Mouse (Mus musculus): ENCODE data around the gene 0610010K14Rik. TPM values are rescaled to one million over a fixed set of nuclear protein-coding genes. Genes with fewer than 3 reads are reported as not detected.

Gene 0610010K14Rik
- total and polyA plus RNA-seq, 2 experiments = 6.5 to 34.0 TPM

DNA sequence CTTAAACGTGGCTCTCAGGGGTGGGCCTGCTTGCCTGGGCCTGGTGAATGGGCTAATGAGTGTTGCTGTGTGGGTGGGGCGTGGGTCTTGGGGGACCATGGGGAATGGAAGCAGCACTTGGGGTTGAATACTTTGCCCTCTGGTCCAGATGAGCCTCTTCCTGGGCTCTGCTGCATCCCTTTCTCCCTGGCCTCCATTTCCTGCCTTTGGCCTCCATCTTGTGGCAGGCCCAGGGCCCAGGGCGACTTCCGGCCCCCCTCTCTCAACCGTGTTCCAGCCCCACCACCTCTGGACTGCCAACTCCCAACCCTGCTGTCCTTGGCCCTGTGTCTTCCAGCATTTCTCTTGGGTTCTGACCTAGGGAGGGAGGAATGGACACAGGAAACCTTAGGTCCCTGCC, 3.7 kb downstream of the 0610010K14Rik start:
- no peak for TF ChIP-seq CTCF (IDR thresholded peaks at IDR 0.05; ENCODE audit: low read depth, low read length)
- no peak for TF ChIP-seq POLR2A (IDR thresholded peaks at IDR 0.05; ENCODE audit: extremely low read depth, insufficient read depth, low read length)
- WGBS = 64% methylated on average over 5 of the region's 5 CpGs
- no peaks in the 10 kb centered on the region for H3K36me3 ChIP-seq (ENCODE audit: control insufficient read depth, insufficient read depth, low read length)
- DNase-seq (ENCODE audit: extremely low read depth, low read depth, low spot score) = no peak
- no peak overlapping the region for H3K9ac ChIP-seq (ENCODE audit: low read depth, low read length)
- no peaks in the 10 kb centered on the region; the same call in 1 of the 2 replicates for H3K79me2 ChIP-seq (ENCODE audit: control insufficient read depth, insufficient read depth, low read length)
- H3K27ac ChIP-seq (replicated peaks; ENCODE audit: insufficient read depth, low read depth, low read length) = no peak overlapping the region
- peaks cover 7% of the 10 kb centered on the region for H3K4me1 ChIP-seq (ENCODE audit: control insufficient read depth, insufficient read depth, low read length)
- H3K27me3 ChIP-seq (ENCODE audit: control insufficient read depth, insufficient read depth, low read length) = no peaks in the 10 kb centered on the region
- no peak overlapping the region for H3K4me3 ChIP-seq (ENCODE audit: insufficient read depth, low read depth, low read length)

DNA sequence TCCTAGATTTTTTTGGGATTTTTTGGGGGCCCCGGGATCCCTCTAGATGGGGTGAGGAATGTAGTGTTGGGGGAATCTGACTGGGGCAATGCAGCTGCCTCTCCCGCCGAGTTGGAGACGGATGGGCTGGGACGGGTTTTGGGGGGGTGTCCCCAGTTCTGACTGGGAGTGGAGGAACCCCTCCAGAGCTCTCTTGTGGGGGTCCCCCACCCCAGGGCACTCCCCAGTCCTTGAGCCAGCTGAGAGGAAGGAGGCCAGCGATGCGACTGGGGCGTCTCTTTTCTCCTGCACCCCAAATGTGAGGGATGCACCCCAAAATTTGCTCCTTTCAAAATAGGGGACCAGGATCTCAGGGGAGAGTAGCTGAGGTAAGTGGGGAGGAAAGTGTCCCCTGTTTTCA, 4.7 kb downstream of the 0610010K14Rik start:
- no peaks in the 10 kb centered on the region for H3K27me3 ChIP-seq (ENCODE audit: control insufficient read depth, insufficient read depth, low read length)
- TF ChIP-seq POLR2A (IDR thresholded peaks at IDR 0.05; ENCODE audit: extremely low read depth, insufficient read depth, low read length) (no peak), CTCF (IDR thresholded peaks at IDR 0.05; ENCODE audit: low read depth, low read length) (no peak)
- H3K79me2 ChIP-seq (ENCODE audit: control insufficient read depth, insufficient read depth, low read length) = no peaks in the 10 kb centered on the region
- DNase-seq (ENCODE audit: extremely low read depth, low read depth, low spot score) = no peak
- 39% methylated on average over 8 of the region's 8 CpGs for WGBS
- peak overlapping the region; percentile 21 for H3K4me3 ChIP-seq (ENCODE audit: insufficient read depth, low read depth, low read length)
- H3K9ac ChIP-seq (ENCODE audit: low read depth, low read length) = peak overlapping the region; percentile 69; the same call in 1 of the 2 replicates
- H3K27ac ChIP-seq (replicated peaks; ENCODE audit: insufficient read depth, low read depth, low read length) = no peak overlapping the region; the same call in 1 of the 2 replicates
- no peaks in the 10 kb centered on the region for H3K36me3 ChIP-seq (ENCODE audit: control insufficient read depth, insufficient read depth, low read length)
- H3K4me1 ChIP-seq (ENCODE audit: control insufficient read depth, insufficient read depth, low read length) = peaks cover 4% of the 10 kb centered on the region; the same call in 1 of the 2 replicates

DNA sequence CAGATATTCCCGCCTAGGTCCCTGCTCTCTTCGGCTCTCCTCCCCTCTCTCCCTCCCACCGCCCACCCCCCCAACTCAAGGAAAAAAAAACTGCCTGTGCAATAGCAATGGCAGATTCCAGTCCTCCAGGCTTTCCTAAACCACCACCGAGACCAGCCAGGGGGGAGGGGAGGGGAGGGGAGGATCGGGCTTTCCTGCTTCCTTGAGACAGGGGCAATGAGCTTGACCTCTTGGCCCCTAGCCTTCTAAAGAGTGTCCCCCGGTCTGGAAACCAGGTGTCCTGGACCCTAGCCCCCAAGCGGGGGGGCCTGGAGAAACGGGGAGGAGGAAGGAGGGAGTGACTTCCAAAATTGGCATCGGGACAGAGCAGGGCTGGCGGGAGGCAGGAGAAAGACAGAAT, 5.2 kb downstream of the 0610010K14Rik start:
- Histone ChIP-seq H3K27me3 (ENCODE audit: control insufficient read depth, insufficient read depth, low read length) (no peaks in the 10 kb centered on the region), H3K79me2 (ENCODE audit: control insufficient read depth, insufficient read depth, low read length) (no peaks in the 10 kb centered on the region), H3K4me1 (ENCODE audit: control insufficient read depth, insufficient read depth, low read length) (peaks cover 4% of the 10 kb centered on the region), H3K9ac (ENCODE audit: low read depth, low read length) (peak overlapping the region; percentile 69), H3K36me3 (ENCODE audit: control insufficient read depth, insufficient read depth, low read length) (no peaks in the 10 kb centered on the region), H3K4me3 (ENCODE audit: insufficient read depth, low read depth, low read length) (peak overlapping the region; percentile 67), H3K27ac (replicated peaks; ENCODE audit: insufficient read depth, low read depth, low read length) (peak overlapping the region; percentile 50)
- TF ChIP-seq CTCF (IDR thresholded peaks at IDR 0.05; ENCODE audit: low read depth, low read length) (no peak), POLR2A (IDR thresholded peaks at IDR 0.05; ENCODE audit: extremely low read depth, insufficient read depth, low read length) (no peak)
- 14% methylated on average over 10 of the region's 10 CpGs for WGBS
- no peak for DNase-seq (ENCODE audit: extremely low read depth, low read depth, low spot score)

DNA sequence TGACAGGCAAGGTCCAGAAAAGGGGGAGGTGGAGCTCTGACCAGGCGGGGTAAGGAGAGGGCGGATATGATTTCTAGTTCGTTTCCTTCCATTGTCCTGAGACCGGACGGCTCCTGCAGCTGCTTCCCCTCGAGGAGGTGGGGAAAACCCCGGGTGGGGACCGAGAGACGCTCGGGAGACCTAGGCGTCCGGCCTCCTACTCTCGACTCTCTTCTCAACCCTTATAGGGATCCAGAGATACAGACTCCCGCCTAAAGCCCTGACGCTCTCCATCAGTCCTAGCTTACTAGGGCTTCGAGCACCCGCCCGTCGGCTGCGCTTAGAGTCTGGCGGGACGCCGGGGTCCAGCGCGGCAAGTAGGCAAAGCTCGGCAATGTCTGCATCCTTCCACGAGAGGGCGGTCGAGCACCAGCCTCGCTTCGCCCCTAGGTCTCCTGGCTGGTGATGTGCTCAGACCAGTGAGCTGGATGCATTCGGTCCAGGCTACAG, 7.4 kb downstream of the 0610010K14Rik start:
- no peaks in the 10 kb centered on the region; the same call in 1 of the 2 replicates for H3K4me1 ChIP-seq (ENCODE audit: control insufficient read depth, insufficient read depth, low read length)
- H3K9ac ChIP-seq (ENCODE audit: low read depth, low read length) = no peak overlapping the region
- peak overlapping the region; percentile 30; the same call in 1 of the 2 replicates for H3K4me3 ChIP-seq (ENCODE audit: insufficient read depth, low read depth, low read length)
- H3K36me3 ChIP-seq (ENCODE audit: control insufficient read depth, insufficient read depth, low read length) = no peaks in the 10 kb centered on the region
- DNase-seq (ENCODE audit: extremely low read depth, low read depth, low spot score) = peak; percentile 33
- H3K79me2 ChIP-seq (ENCODE audit: control insufficient read depth, insufficient read depth, low read length) = no peaks in the 10 kb centered on the region
- no peaks in the 10 kb centered on the region for H3K27me3 ChIP-seq (ENCODE audit: control insufficient read depth, insufficient read depth, low read length)
- peak overlapping the region; percentile 18; the same call in 1 of the 2 replicates for H3K27ac ChIP-seq (replicated peaks; ENCODE audit: insufficient read depth, low read depth, low read length)
- TF ChIP-seq POLR2A (IDR thresholded peaks at IDR 0.05; ENCODE audit: extremely low read depth, insufficient read depth, low read length) = no peak
- TF ChIP-seq CTCF (IDR thresholded peaks at IDR 0.05; ENCODE audit: low read depth, low read length) = peak; percentile 99
- 3% methylated on average over 32 of the region's 32 CpGs for WGBS

DNA sequence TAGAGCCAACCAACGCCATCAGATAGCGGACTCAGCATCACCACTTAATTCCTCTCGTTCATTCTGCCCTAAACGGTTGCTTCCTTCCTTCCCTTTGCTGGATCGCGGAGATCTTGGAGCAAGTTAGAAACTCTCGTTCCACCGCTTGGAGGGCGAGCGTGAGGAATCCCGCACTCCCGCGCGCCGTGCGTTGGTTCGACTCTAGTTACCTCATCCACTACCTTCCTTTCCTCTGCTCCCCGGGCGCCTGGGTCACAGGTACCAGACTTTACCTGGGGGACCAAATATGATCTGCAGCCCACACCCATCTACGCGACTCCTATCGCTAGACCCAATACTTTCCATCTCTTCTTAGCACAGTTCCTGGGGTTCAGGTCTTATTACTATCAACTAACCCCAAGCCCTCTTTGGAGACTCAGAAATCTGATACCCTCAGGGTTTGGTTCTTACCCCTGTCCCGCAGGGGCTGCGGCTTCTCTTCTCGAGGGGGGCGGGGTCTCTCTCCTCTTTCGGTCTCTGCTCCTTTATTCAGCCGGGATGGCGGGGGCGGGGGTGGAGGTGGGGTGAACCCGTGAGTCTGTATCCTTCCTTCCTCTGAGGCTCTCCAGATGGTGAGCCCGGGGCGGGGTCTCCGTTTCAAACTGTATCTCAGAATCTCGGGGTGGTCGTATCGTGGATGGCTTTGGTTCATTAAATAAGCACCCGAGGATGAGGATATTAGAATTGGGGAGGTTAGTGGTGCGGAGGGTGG, 8.3 kb downstream of the 0610010K14Rik start, which contains the start of gene Bcl6b:
Bcl6b (minus strand) TSS at position 539 of the 751 bp plus-strand sequence.
- 7% methylated on average over 39 of the region's 39 CpGs for WGBS
- H3K36me3 ChIP-seq (ENCODE audit: control insufficient read depth, insufficient read depth, low read length) = no peaks in the 10 kb centered on the region
- no peaks in the 10 kb centered on the region for H3K79me2 ChIP-seq (ENCODE audit: control insufficient read depth, insufficient read depth, low read length)
- no peaks in the 10 kb centered on the region; the same call in 1 of the 2 replicates for H3K4me1 ChIP-seq (ENCODE audit: control insufficient read depth, insufficient read depth, low read length)
- peak within 1 kb of the TSS; percentile 44 for H3K9ac ChIP-seq (ENCODE audit: low read depth, low read length)
- no peaks in the 10 kb centered on the region for H3K27me3 ChIP-seq (ENCODE audit: control insufficient read depth, insufficient read depth, low read length)
- TF ChIP-seq CTCF (IDR thresholded peaks at IDR 0.05; ENCODE audit: low read depth, low read length) (no peak), POLR2A (IDR thresholded peaks at IDR 0.05; ENCODE audit: extremely low read depth, insufficient read depth, low read length) (no peak)
- peak within 1 kb of the TSS; percentile 54 for H3K4me3 ChIP-seq (ENCODE audit: insufficient read depth, low read depth, low read length)
- peak within 1 kb of the TSS; percentile 42 for H3K27ac ChIP-seq (replicated peaks; ENCODE audit: insufficient read depth, low read depth, low read length)
- no peak for DNase-seq (ENCODE audit: extremely low read depth, low read depth, low spot score)

All from liver, adult 2 months (tissue).